Mouse (Mus musculus): ENCODE measurements around the gene Irgq.

- TF ChIP-seq EP300 (IDR thresholded peaks at IDR 0.05; ENCODE audit: low read depth in 1 of 2, low read length in 2 of 2): no peak
- no peak for TF ChIP-seq TCF12 (IDR thresholded peaks at IDR 0.05; ENCODE audit: low read depth, low read length)
- no peak for TF ChIP-seq CTCF (IDR thresholded peaks at IDR 0.05 in 2 of 3, conservative IDR thresholded peaks at IDR 0.05 in 1 of 3; ENCODE audit: control insufficient read depth in 1 of 3, insufficient read depth in 1 of 3, low read depth in 2 of 3, low read length in 3 of 3, poor library complexity in 1 of 3, severe bottlenecking in 1 of 3)
- no peak for TF ChIP-seq POLR2A (IDR thresholded peaks at IDR 0.05; ENCODE audit: control insufficient read depth in 1 of 2, insufficient read depth in 1 of 2, low read depth in 1 of 2, low read length in 2 of 2, poor library complexity in 1 of 2)
- no peak for TF ChIP-seq USF1 (IDR thresholded peaks at IDR 0.05; ENCODE audit: low read depth, low read length)
- no peak for TF ChIP-seq JUND (IDR thresholded peaks at IDR 0.05; ENCODE audit: low read depth, low read length)
Observed at GRCm38 (mm10) chr7:24529580-24529979, 909 bp upstream of the Irgq start.

Data from MEL (cell line).